Mouse (Mus musculus) liver, adult 2 months (tissue): ENCODE measurements around the gene Xrcc4.

Source experiments
- CTCF ChIP-seq: fragments of 200-500 bp; IDR thresholded peaks from 2 replicates; pipeline ENCODE4 v1.5.1; 2011; ENCODE audit warnings: low read depth, low read length, control low read depth
- POLR2A ChIP-seq: fragments of 200-500 bp; IDR thresholded peaks from 2 replicates; pipeline ENCODE4 v1.6.1; 2011; ENCODE audit warnings: low read length, control low read depth; ENCODE audit not compliant: insufficient read depth; ENCODE audit errors: extremely low read depth

DNA sequence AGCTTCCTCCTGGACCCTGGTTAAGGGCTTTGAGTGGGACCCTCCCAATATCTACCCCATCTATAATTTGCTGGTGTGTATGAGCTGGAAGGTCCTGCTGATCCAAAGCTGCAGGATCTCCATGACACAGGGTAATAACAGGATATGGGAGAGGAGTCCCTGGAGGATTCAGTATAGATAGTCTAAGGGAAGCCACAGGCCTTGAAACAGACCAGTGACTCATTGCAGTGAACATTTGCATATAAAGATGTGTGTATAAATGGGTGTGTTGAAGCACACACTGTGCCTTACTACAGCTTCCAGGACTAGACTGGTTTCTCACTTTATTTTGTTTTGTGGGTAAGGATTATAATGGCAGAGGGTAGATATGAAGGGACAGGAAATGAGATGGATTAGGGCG, 83.8 kb downstream of the Xrcc4 start:
- TF ChIP-seq CTCF (no peak), POLR2A (no peak)
